Mouse (Mus musculus) intestine, postnatal 0 days (tissue): Measurements from ENCODE around the gene Ptprt. TPM values are rescaled to one million over a fixed set of nuclear protein-coding genes. Genes with fewer than 3 reads are reported as not detected.

Experiments used
- ATAC-seq: fragments of 200-750 bp; cut with Nextera tagmentation; 2 replicates; pipeline ENCODE4 v1.8.0; 2017; ENCODE audit warnings: mild to moderate bottlenecking, moderate TSS enrichment, moderate library complexity
- H3K27ac ChIP-seq: fragments of 300-500 bp; sonication (generic); 2 replicates; pipeline ENCODE4 v1.5.1; 2014; ENCODE audit warnings: mild to moderate bottlenecking, low read depth, low read length, moderate library complexity
- H3K27me3 ChIP-seq: fragments of 300-500 bp; sonication (generic); replicated peaks from 2 replicates; pipeline ENCODE4 v1.6.1; 2014; ENCODE audit warnings: low read length, mixed read lengths; ENCODE audit not compliant: control insufficient read depth, insufficient read depth
- H3K36me3 ChIP-seq: fragments of 300-500 bp; sonication (generic); 2 replicates; pipeline ENCODE4 v1.6.1; 2014; ENCODE audit warnings: mild to moderate bottlenecking, moderate library complexity; ENCODE audit not compliant: control insufficient read depth, insufficient read depth
- H3K4me1 ChIP-seq: fragments of 300-500 bp; sonication (generic); replicated peaks from 2 replicates; pipeline ENCODE4 v1.6.1; 2014; ENCODE audit warnings: antibody characterized with exemption, low read length, mixed read lengths; ENCODE audit not compliant: control insufficient read depth, insufficient read depth
- H3K4me2 ChIP-seq: fragments of 300-500 bp; sonication (generic); replicated peaks from 2 replicates; pipeline ENCODE4 v1.6.1; 2014; ENCODE audit warnings: low read depth, mild to moderate bottlenecking, moderate library complexity
- H3K4me3 ChIP-seq: fragments of 300-500 bp; sonication (generic); 2 replicates; pipeline ENCODE4 v1.5.1; 2014; ENCODE audit warnings: low read depth, low read length
- H3K9ac ChIP-seq: fragments of 300-500 bp; sonication (generic); 2 replicates; pipeline ENCODE4 v1.6.1; 2014; ENCODE audit warnings: mild to moderate bottlenecking, low read depth, low read length
- H3K9me3 ChIP-seq: fragments of 300-500 bp; sonication (generic); 2 replicates; pipeline ENCODE4 v1.6.1; 2016; ENCODE audit warnings: mixed run types; ENCODE audit not compliant: control insufficient read depth
- CTCF ChIP-seq: sonication (generic); IDR thresholded peaks from 2 replicates; pipeline ENCODE4 v1.5.1; 2016; ENCODE audit warnings: low read depth, mild to moderate bottlenecking, control low read depth, antibody characterized with exemption, moderate library complexity
- WGBS: fragments of 180-500 bp; shearing (Covaris S2); extraction: QIAGEN DNeasy Blood & Tissue Kit; methylation state at CpG from one replicate; pipeline ENCODE4 v1.1.7; 2014; 5-methylcytosine and 5-hydroxymethylcytosine counted together
- polyA plus RNA-seq: library from polyadenylated mRNA; unstranded; fragments of >200 nt; fragmentation: Nextera tagmentation; extraction: Ambion mirVana; gene quantifications from 2 replicates; pipeline ENCODE4 v1.2.1, GENCODE M21; 2015

The Ptprt gene
- polyA plus RNA-seq, 1 experiment from 2014 or later: 0.59 TPM

GRCm38 (mm10) chr2:161808086-161808801 lies 852.7 kb downstream of the Ptprt start:
- no peak overlapping the region for H3K4me2 ChIP-seq
- no peak for TF ChIP-seq CTCF
- H3K27ac ChIP-seq: no peak overlapping the region
- H3K9ac ChIP-seq: no peak overlapping the region
- WGBS: 70% methylated on average over 9 of the region's 9 CpGs
- no peaks in the 10 kb centered on the region for H3K4me1 ChIP-seq
- no peaks in the 10 kb centered on the region for H3K27me3 ChIP-seq
- no peaks in the 10 kb centered on the region for H3K36me3 ChIP-seq
- no peak overlapping the region for H3K4me3 ChIP-seq
- no peaks in the 10 kb centered on the region for H3K9me3 ChIP-seq
- no peak for ATAC-seq

GRCm38 (mm10) chr2:161806287-161807007 lies 854.5 kb downstream of the Ptprt start:
- Histone ChIP-seq H3K27ac (no peak overlapping the region), H3K4me2 (no peak overlapping the region), H3K36me3 (no peaks in the 10 kb centered on the region), H3K4me1 (no peaks in the 10 kb centered on the region), H3K9ac (no peak overlapping the region), H3K27me3 (no peaks in the 10 kb centered on the region), H3K4me3 (no peak overlapping the region), H3K9me3 (no peaks in the 10 kb centered on the region)
- ATAC-seq: no peak
- TF ChIP-seq CTCF: no peak
- 52% methylated on average over 8 of the region's 8 CpGs for WGBS

- no peak overlapping the region for H3K4me3 ChIP-seq
- no peak overlapping the region for H3K27ac ChIP-seq
- H3K9ac ChIP-seq: no peak overlapping the region
- H3K36me3 ChIP-seq: no peaks in the 10 kb centered on the region
- ATAC-seq: no peak
- no peak for TF ChIP-seq CTCF
- no peak overlapping the region for H3K4me2 ChIP-seq
- 84% methylated on average over 6 of the region's 6 CpGs for WGBS
- no peaks in the 10 kb centered on the region for H3K27me3 ChIP-seq
- H3K9me3 ChIP-seq: no peaks in the 10 kb centered on the region
- H3K4me1 ChIP-seq: no peaks in the 10 kb centered on the region
These were observed 861.0 kb downstream of the Ptprt start for GRCm38 (mm10) chr2:161799946-161800345.

GRCm38 (mm10) chr2:161767528-161767927 lies 893.4 kb downstream of the Ptprt start:
- Histone ChIP-seq H3K27me3 (no peaks in the 10 kb centered on the region), H3K9ac (no peak overlapping the region), H3K9me3 (no peaks in the 10 kb centered on the region), H3K36me3 (no peaks in the 10 kb centered on the region), H3K4me2 (no peak overlapping the region), H3K4me3 (no peak overlapping the region), H3K27ac (no peak overlapping the region), H3K4me1 (no peaks in the 10 kb centered on the region)
- ATAC-seq: no peak
- 81% methylated on average over 2 of the region's 2 CpGs for WGBS
- TF ChIP-seq CTCF: no peak

GRCm38 (mm10) chr2:161713024-161713423 lies 947.9 kb downstream of the Ptprt start:
- 50% methylated on average over 4 of the region's 4 CpGs for WGBS
- H3K4me2 ChIP-seq: no peak overlapping the region
- no peak overlapping the region for H3K27ac ChIP-seq
- H3K4me1 ChIP-seq: no peaks in the 10 kb centered on the region
- no peak overlapping the region for H3K4me3 ChIP-seq
- no peaks in the 10 kb centered on the region for H3K9me3 ChIP-seq
- H3K36me3 ChIP-seq: no peaks in the 10 kb centered on the region
- H3K9ac ChIP-seq: no peak overlapping the region
- no peak for TF ChIP-seq CTCF
- H3K27me3 ChIP-seq: no peaks in the 10 kb centered on the region
- no peak for ATAC-seq

GRCm38 (mm10) chr2:161709316-161709715 lies 951.6 kb downstream of the Ptprt start:
- Histone ChIP-seq H3K4me2 (no peak overlapping the region), H3K9me3 (no peaks in the 10 kb centered on the region), H3K4me1 (no peaks in the 10 kb centered on the region; the same call in 1 of the 2 replicates), H3K27me3 (no peaks in the 10 kb centered on the region), H3K27ac (no peak overlapping the region), H3K36me3 (no peaks in the 10 kb centered on the region), H3K4me3 (no peak overlapping the region), H3K9ac (no peak overlapping the region)
- 82% methylated on average over 5 of the region's 5 CpGs for WGBS
- no peak for TF ChIP-seq CTCF
- no peak for ATAC-seq
